Mouse (Mus musculus) liver, postnatal 0 days (tissue): ENCODE results near the gene Zfp687.

Experiments used
- CTCF ChIP-seq: sonication (generic); IDR thresholded peaks from 2 replicates; pipeline ENCODE4 v1.5.1; 2016; ENCODE audit warnings: antibody characterized with exemption, low read depth
- EP300 ChIP-seq: IDR thresholded peaks from 2 replicates; pipeline ENCODE4 v1.6.1; 2016; ENCODE audit warnings: antibody characterized with exemption, low read depth, mild to moderate bottlenecking

DNA sequence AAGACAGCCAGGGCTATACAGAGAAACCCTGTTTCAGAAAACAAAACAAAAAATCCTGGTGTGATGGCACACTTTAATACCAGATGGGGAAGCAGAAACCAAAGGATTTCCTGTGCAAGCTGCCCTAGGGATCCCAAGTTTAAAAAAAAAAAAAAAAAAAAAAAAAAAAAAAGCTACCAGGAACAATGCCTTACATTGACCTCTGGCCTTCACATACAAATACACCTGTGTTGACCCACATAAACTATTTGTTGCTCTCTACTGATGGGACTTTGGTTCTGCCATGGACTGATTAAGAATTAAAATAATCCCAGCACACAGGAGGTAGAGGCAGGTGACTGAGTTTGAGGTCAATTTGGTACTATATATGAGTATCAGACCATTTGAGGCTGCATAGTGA, 12.0 kb downstream of the Zfp687 start:
- TF ChIP-seq CTCF = no peak
- TF ChIP-seq EP300 = no peak
